Mouse (Mus musculus) ovary, adult 10 weeks (tissue): Measurements from ENCODE around the gene Pla2g15. TPM values are rescaled to one million over a fixed set of nuclear protein-coding genes. Genes with fewer than 3 reads are reported as not detected.

Experiments used
- polyA plus RNA-seq: library from polyadenylated mRNA; stranded (reverse); fragments of 350-450 nt; fragmentation: Illumina TruSeq; extraction: RNeasy Lipid Tissue Mini Kit (QIAGEN cat#74804); gene quantifications from one replicate; pipeline ENCODE4 v1.2.3, GENCODE M21; 2014

Pla2g15 gene
- polyA plus RNA-seq = 13.9 TPM

GRCm38 (mm10) chr8:106149801-106150652, at the start of gene Pla2g15:
TSS of gene Pla2g15 (plus strand) at chr8:106150399.

GRCm38 (mm10) chr8:106136156-106137130, 13.8 kb upstream of the Pla2g15 start, which contains the start of gene Esrp2:
TSS of gene Esrp2 (minus strand) at chr8:106136974.

GRCm38 (mm10) chr8:106168356-106169016, 18.3 kb downstream of the Pla2g15 start, which contains the start of gene Slc7a6:
TSS of gene Slc7a6 (plus strand) at chr8:106168857.

GRCm38 (mm10) chr8:106210821-106211345, 60.7 kb downstream of the Pla2g15 start, which contains the start of the genes Slc7a6os and Prmt7:
TSS of gene Slc7a6os (minus strand) at chr8:106210935.
TSS of gene Prmt7 (plus strand) at chr8:106210936.

Other genes starting within 250 kb of the Pla2g15 start
- 4.3 TPM for gene Pskh1, start 250.0 kb upstream of the Pla2g15 start, polyA plus RNA-seq
- not detected for gene Ctrl, start 216.5 kb upstream of the Pla2g15 start, polyA plus RNA-seq
- 0.94 TPM for gene Psmb10, start 212.0 kb upstream of the Pla2g15 start, polyA plus RNA-seq
- gene Lcat, start 207.0 kb upstream of the Pla2g15 start, polyA plus RNA-seq = not detected
- gene Slc12a4, start 184.3 kb upstream of the Pla2g15 start, polyA plus RNA-seq = 3.5 TPM
- gene Dpep3, start 171.0 kb upstream of the Pla2g15 start, polyA plus RNA-seq = not detected
- 2.2 TPM for gene Dus2, start 159.1 kb upstream of the Pla2g15 start, polyA plus RNA-seq
- not detected for gene Dpep2nb, start 144.4 kb upstream of the Pla2g15 start, polyA plus RNA-seq
- gene Ddx28, start 138.5 kb upstream of the Pla2g15 start, polyA plus RNA-seq = 5.1 TPM
- gene Nfatc3, start 91.6 kb upstream of the Pla2g15 start, polyA plus RNA-seq = 138 TPM
- 0.94 TPM for gene Esrp2, start 13.4 kb upstream of the Pla2g15 start, polyA plus RNA-seq
- 33.8 TPM for gene Slc7a6, start 18.5 kb downstream of the Pla2g15 start, polyA plus RNA-seq
- gene Slc7a6os, start 60.5 kb downstream of the Pla2g15 start, polyA plus RNA-seq = 34.2 TPM
- gene Prmt7, start 60.5 kb downstream of the Pla2g15 start, polyA plus RNA-seq = 10.6 TPM
- 0.34 TPM for gene Smpd3, start 187.6 kb downstream of the Pla2g15 start, polyA plus RNA-seq